Mouse (Mus musculus): ENCODE results near the gene Wdr43. TPM values are rescaled to one million over a fixed set of nuclear protein-coding genes. Genes with fewer than 3 reads are reported as not detected.

Gene Wdr43
- polyA plus RNA-seq, 1 experiment from 2014 or later: 96.1 TPM

- Histone ChIP-seq H3K4me1 (replicated peaks; ENCODE audit: control insufficient read depth, insufficient read depth, low read length) (no peaks in the 10 kb centered on the region), H3K27ac (ENCODE audit: low read depth, low read length) (no peak overlapping the region), H3K4me2 (ENCODE audit: low read depth, low read length, severe bottlenecking) (no peak overlapping the region), H3K27me3 (ENCODE audit: control insufficient read depth, insufficient read depth, low read length) (no peaks in the 10 kb centered on the region), H3K9me3 (ENCODE audit: control insufficient read depth, low read length) (no peaks in the 10 kb centered on the region), H3K36me3 (ENCODE audit: control insufficient read depth, insufficient read depth, low read length) (no peaks in the 10 kb centered on the region; the same call in 1 of the 2 replicates), H3K9ac (ENCODE audit: low read length) (no peak overlapping the region), H3K4me3 (ENCODE audit: low read depth, low read length) (no peak overlapping the region)
- no peak for DNase-seq (ENCODE audit: low spot score)
- 90% methylated on average over 5 of the region's 5 CpGs for WGBS
- ATAC-seq (replicated peaks; ENCODE audit: low FRiP score): no peak
Measured at GRCm38 (mm10) chr17:71652934-71653333, 37.2 kb downstream of the Wdr43 start.

DNA sequence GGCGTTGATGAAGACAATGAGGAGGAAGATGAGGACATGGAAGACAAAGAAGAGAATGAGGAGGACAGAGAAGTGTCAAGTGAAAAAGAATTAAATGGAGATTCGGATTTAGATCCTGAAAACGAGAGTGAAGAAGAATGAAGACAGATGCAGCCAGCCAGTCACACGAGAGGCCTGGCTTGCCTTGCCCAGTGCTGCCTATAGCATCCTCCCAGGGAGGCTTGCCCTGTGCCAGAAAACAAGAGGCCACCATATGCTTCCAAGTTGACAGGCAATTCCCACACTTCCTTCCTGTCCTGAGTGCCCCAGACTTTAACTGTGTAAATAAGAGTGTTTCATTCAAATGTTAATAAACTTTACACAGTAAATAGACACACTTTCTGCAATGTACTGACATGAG lies 41.8 kb downstream of the Wdr43 start:
- ATAC-seq (replicated peaks; ENCODE audit: low FRiP score) (no peak), DNase-seq (ENCODE audit: low spot score) (no peak)
- no peaks in the 10 kb centered on the region for H3K9me3 ChIP-seq (ENCODE audit: control insufficient read depth, low read length)
- WGBS: 89% methylated on average over 4 of the region's 4 CpGs
- H3K4me2 ChIP-seq (ENCODE audit: low read depth, low read length, severe bottlenecking): no peak overlapping the region
- no peak overlapping the region for H3K9ac ChIP-seq (ENCODE audit: low read length)
- no peak overlapping the region for H3K27ac ChIP-seq (ENCODE audit: low read depth, low read length)
- no peaks in the 10 kb centered on the region for H3K27me3 ChIP-seq (ENCODE audit: control insufficient read depth, insufficient read depth, low read length)
- H3K36me3 ChIP-seq (ENCODE audit: control insufficient read depth, insufficient read depth, low read length): no peaks in the 10 kb centered on the region; the same call in 1 of the 2 replicates
- H3K4me3 ChIP-seq (ENCODE audit: low read depth, low read length): no peak overlapping the region
- H3K4me1 ChIP-seq (replicated peaks; ENCODE audit: control insufficient read depth, insufficient read depth, low read length): peaks cover 3% of the 10 kb centered on the region; the same call in 1 of the 2 replicates

DNA sequence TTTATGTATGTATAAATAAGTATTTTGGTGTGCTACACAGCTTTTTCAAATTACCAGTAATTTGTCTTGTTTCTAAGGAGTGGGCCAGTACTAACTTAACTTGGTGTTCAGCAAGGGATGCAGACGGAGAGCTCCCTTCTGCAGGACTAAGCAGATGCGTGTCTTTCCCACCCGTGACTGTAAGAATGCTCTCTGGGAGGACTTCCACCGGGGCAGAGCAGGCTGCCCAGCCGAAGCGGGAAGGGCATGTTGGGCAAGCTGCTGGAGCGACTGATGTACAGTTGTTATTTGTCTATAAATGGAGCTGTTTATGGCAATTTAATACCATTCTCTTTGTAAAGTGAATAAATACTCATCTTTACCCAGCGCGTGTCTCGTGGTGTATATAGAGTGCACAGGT lies 43.0 kb downstream of the Wdr43 start:
- Histone ChIP-seq H3K4me2 (ENCODE audit: low read depth, low read length, severe bottlenecking) (no peak overlapping the region), H3K36me3 (ENCODE audit: control insufficient read depth, insufficient read depth, low read length) (no peaks in the 10 kb centered on the region; the same call in 1 of the 2 replicates), H3K27ac (ENCODE audit: low read depth, low read length) (no peak overlapping the region), H3K4me3 (ENCODE audit: low read depth, low read length) (no peak overlapping the region), H3K9me3 (ENCODE audit: control insufficient read depth, low read length) (no peaks in the 10 kb centered on the region), H3K27me3 (ENCODE audit: control insufficient read depth, insufficient read depth, low read length) (no peaks in the 10 kb centered on the region), H3K9ac (ENCODE audit: low read length) (no peak overlapping the region), H3K4me1 (replicated peaks; ENCODE audit: control insufficient read depth, insufficient read depth, low read length) (peaks cover 3% of the 10 kb centered on the region; the same call in 1 of the 2 replicates)
- WGBS: 91% methylated on average over 10 of the region's 10 CpGs
- ATAC-seq (replicated peaks; ENCODE audit: low FRiP score) (no peak), DNase-seq (ENCODE audit: low spot score) (peak; percentile 53)

DNA sequence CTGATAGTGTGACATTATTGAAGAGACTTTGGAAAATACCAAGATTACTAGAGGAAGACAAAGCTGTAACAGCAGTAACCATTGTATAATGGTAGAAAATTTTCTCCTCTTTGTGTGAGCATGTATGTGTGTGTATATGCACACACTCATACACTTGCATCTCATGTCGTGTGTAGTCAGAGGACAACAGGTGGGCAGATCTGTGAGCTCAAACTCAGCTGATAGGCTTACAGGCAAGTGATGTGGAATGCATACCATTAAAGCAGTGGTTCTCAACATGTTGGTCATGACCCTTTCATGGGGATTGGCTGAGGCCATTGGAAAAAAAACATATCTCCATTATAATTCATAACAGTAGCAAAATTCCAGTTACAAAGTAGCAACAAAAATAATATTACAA lies 44.7 kb downstream of the Wdr43 start:
- no peaks in the 10 kb centered on the region for H3K27me3 ChIP-seq (ENCODE audit: control insufficient read depth, insufficient read depth, low read length)
- no peak overlapping the region for H3K27ac ChIP-seq (ENCODE audit: low read depth, low read length)
- no peak overlapping the region for H3K4me3 ChIP-seq (ENCODE audit: low read depth, low read length)
- ATAC-seq (replicated peaks; ENCODE audit: low FRiP score): no peak
- no peak for DNase-seq (ENCODE audit: low spot score)
- no peak overlapping the region for H3K9ac ChIP-seq (ENCODE audit: low read length)
- no peaks in the 10 kb centered on the region; the same call in 1 of the 2 replicates for H3K36me3 ChIP-seq (ENCODE audit: control insufficient read depth, insufficient read depth, low read length)
- 41% methylated on average over 1 of the region's 1 CpGs for WGBS
- peaks cover 3% of the 10 kb centered on the region; the same call in 1 of the 2 replicates for H3K4me1 ChIP-seq (replicated peaks; ENCODE audit: control insufficient read depth, insufficient read depth, low read length)
- H3K4me2 ChIP-seq (ENCODE audit: low read depth, low read length, severe bottlenecking): no peak overlapping the region
- H3K9me3 ChIP-seq (ENCODE audit: control insufficient read depth, low read length): no peaks in the 10 kb centered on the region

- DNase-seq (ENCODE audit: low spot score): peak; percentile 82
- Histone ChIP-seq H3K4me1 (replicated peaks; ENCODE audit: control insufficient read depth, insufficient read depth, low read length) (peaks cover 3% of the 10 kb centered on the region; the same call in 1 of the 2 replicates), H3K4me2 (ENCODE audit: low read depth, low read length, severe bottlenecking) (peak overlapping the region; percentile 62), H3K27me3 (ENCODE audit: control insufficient read depth, insufficient read depth, low read length) (no peaks in the 10 kb centered on the region), H3K9me3 (ENCODE audit: control insufficient read depth, low read length) (no peaks in the 10 kb centered on the region), H3K4me3 (ENCODE audit: low read depth, low read length) (peak overlapping the region; percentile 26; the same call in 1 of the 2 replicates), H3K9ac (ENCODE audit: low read length) (peak overlapping the region; percentile 35; the same call in 1 of the 2 replicates), H3K36me3 (ENCODE audit: control insufficient read depth, insufficient read depth, low read length) (no peaks in the 10 kb centered on the region), H3K27ac (ENCODE audit: low read depth, low read length) (no peak overlapping the region)
- ATAC-seq (replicated peaks; ENCODE audit: low FRiP score): peak; percentile 71
- 10% methylated on average over 21 of the region's 21 CpGs for WGBS
Measured at GRCm38 (mm10) chr17:71662751-71663250, 47.1 kb downstream of the Wdr43 start.

DNA sequence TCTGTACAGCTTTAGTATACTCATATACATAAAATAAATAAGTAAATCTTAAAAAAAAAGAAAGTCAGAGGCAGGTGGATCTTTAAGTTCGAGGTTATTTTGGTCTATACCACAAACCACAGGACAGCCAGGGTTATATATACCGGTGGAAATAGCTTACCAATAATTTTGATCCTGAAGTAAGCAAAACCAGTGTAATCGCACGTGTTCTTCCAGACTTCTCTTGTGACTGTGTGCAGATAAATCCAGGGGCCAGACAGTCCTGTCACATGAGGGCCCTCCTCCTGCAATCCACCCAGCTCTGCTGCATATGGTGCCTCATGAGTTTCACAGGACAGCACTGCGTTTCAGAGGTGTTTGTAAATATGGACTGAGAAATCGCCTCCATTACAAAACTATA lies 47.8 kb downstream of the Wdr43 start:
- WGBS: 88% methylated on average over 6 of the region's 6 CpGs
- Histone ChIP-seq H3K27ac (ENCODE audit: low read depth, low read length) (no peak overlapping the region), H3K36me3 (ENCODE audit: control insufficient read depth, insufficient read depth, low read length) (no peaks in the 10 kb centered on the region), H3K27me3 (ENCODE audit: control insufficient read depth, insufficient read depth, low read length) (no peaks in the 10 kb centered on the region), H3K9me3 (ENCODE audit: control insufficient read depth, low read length) (no peaks in the 10 kb centered on the region), H3K4me1 (replicated peaks; ENCODE audit: control insufficient read depth, insufficient read depth, low read length) (peaks cover 3% of the 10 kb centered on the region; the same call in 1 of the 2 replicates), H3K9ac (ENCODE audit: low read length) (no peak overlapping the region), H3K4me3 (ENCODE audit: low read depth, low read length) (no peak overlapping the region), H3K4me2 (ENCODE audit: low read depth, low read length, severe bottlenecking) (no peak overlapping the region)
- ATAC-seq (replicated peaks; ENCODE audit: low FRiP score) (no peak), DNase-seq (ENCODE audit: low spot score) (no peak)

DNA sequence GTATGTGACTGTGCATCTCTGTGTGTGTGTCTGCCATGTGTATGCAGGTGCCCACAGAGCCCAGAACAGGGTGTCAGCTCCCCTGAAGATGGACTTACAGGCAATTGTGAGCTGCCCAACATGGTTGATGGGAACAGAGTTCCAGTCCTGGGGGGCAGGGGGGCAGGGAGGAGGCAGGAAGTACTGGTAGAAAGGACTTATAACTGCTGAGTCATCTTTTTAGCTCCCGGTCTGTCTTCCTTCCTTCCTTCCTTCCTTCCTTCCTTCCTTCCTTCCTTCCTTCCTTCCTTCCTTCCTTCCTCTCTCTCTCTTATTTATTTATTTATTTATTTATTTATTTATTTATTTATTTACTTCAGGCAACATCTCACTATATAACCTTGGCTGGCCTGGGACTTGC lies 48.5 kb downstream of the Wdr43 start:
- Histone ChIP-seq H3K4me3 (ENCODE audit: low read depth, low read length) (no peak overlapping the region), H3K4me1 (replicated peaks; ENCODE audit: control insufficient read depth, insufficient read depth, low read length) (peaks cover 3% of the 10 kb centered on the region; the same call in 1 of the 2 replicates), H3K36me3 (ENCODE audit: control insufficient read depth, insufficient read depth, low read length) (no peaks in the 10 kb centered on the region), H3K4me2 (ENCODE audit: low read depth, low read length, severe bottlenecking) (no peak overlapping the region), H3K27ac (ENCODE audit: low read depth, low read length) (no peak overlapping the region), H3K9ac (ENCODE audit: low read length) (no peak overlapping the region), H3K9me3 (ENCODE audit: control insufficient read depth, low read length) (no peaks in the 10 kb centered on the region), H3K27me3 (ENCODE audit: control insufficient read depth, insufficient read depth, low read length) (no peaks in the 10 kb centered on the region)
- DNase-seq (ENCODE audit: low spot score): no peak
- 82% methylated on average over 1 of the region's 1 CpGs for WGBS
- no peak for ATAC-seq (replicated peaks; ENCODE audit: low FRiP score)

DNA sequence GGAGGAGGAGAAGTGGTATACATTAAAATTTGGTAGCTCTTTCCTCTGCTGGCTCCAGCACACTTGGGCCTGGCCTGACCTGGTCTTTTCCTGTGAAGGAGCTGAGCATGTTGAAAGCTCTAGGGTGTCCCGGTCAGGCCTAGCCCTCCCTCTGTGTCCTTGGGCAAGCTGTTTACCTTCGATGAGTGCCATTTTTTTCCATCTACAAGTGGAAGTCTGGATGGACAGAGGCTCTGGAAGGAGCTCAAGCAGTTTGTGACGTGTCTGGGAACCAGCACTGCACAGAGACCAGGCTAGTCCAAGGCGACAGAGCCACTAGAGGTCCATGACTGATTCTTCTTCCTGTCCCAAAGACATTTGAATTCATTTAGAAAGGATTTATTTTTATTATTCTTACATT lies 49.5 kb downstream of the Wdr43 start:
- no peaks in the 10 kb centered on the region for H3K27me3 ChIP-seq (ENCODE audit: control insufficient read depth, insufficient read depth, low read length)
- DNase-seq (ENCODE audit: low spot score): peak; percentile 39
- no peak overlapping the region for H3K4me2 ChIP-seq (ENCODE audit: low read depth, low read length, severe bottlenecking)
- H3K27ac ChIP-seq (ENCODE audit: low read depth, low read length): no peak overlapping the region
- no peaks in the 10 kb centered on the region for H3K9me3 ChIP-seq (ENCODE audit: control insufficient read depth, low read length)
- H3K4me1 ChIP-seq (replicated peaks; ENCODE audit: control insufficient read depth, insufficient read depth, low read length): peaks cover 3% of the 10 kb centered on the region; the same call in 1 of the 2 replicates
- H3K4me3 ChIP-seq (ENCODE audit: low read depth, low read length): no peak overlapping the region
- 89% methylated on average over 4 of the region's 4 CpGs for WGBS
- ATAC-seq (replicated peaks; ENCODE audit: low FRiP score): no peak
- H3K9ac ChIP-seq (ENCODE audit: low read length): no peak overlapping the region
- no peaks in the 10 kb centered on the region for H3K36me3 ChIP-seq (ENCODE audit: control insufficient read depth, insufficient read depth, low read length)

DNA sequence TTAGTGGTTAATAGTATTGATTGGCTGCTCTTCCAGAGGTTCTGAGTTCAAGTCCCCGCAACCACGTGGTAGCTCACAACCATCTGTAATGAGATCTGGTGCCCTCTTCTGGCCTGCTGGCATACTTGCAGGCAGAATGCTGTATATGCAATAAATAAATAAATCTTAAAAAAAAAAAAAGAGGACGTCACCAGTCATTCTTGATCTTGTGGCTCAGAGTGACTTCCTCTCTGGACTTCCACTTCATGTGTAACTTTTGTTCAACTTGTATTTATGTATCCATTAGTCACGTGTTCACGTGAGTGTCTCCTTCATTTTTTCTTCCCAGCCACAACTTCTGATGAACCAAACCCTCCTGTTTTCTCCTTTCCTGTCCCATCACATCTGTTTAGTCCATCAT lies 53.8 kb downstream of the Wdr43 start:
- Histone ChIP-seq H3K9ac (ENCODE audit: low read length) (no peak overlapping the region), H3K9me3 (ENCODE audit: control insufficient read depth, low read length) (no peaks in the 10 kb centered on the region), H3K27me3 (ENCODE audit: control insufficient read depth, insufficient read depth, low read length) (no peaks in the 10 kb centered on the region), H3K4me2 (ENCODE audit: low read depth, low read length, severe bottlenecking) (no peak overlapping the region), H3K4me1 (replicated peaks; ENCODE audit: control insufficient read depth, insufficient read depth, low read length) (no peaks in the 10 kb centered on the region; the same call in 1 of the 2 replicates), H3K27ac (ENCODE audit: low read depth, low read length) (no peak overlapping the region), H3K4me3 (ENCODE audit: low read depth, low read length) (no peak overlapping the region), H3K36me3 (ENCODE audit: control insufficient read depth, insufficient read depth, low read length) (no peaks in the 10 kb centered on the region)
- DNase-seq (ENCODE audit: low spot score) (no peak), ATAC-seq (replicated peaks; ENCODE audit: low FRiP score) (no peak)
- WGBS: 83% methylated on average over 5 of the region's 5 CpGs

All from forebrain, embryonic 11.5 days (tissue).